Mouse (Mus musculus): Measurements from ENCODE around the gene Ctla4. TPM values are rescaled to one million over a fixed set of nuclear protein-coding genes. Genes with fewer than 3 reads are reported as not detected.

The Ctla4 gene
- polyA plus RNA-seq, 1 experiment, result not detected

DNA sequence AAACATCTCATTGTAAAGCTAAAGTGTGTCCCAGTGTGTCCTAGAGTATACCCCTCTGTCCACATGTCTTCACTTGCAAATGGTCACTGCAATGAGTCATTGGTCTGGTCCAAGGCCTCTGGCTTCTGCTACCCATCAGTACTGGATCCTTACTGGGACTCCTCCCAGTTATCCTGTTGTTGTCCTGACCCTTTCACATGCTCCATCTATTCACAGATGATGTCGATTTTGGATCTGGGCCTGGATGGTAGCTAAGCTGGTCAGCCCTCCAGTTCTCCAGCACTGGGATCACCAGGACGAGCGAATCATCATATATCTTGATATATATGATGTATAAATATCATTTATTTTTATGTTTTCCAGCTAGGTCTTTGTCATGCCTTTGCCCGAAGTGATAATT, 37.0 kb upstream of the Ctla4 start:
- Histone ChIP-seq H3K79me2 (ENCODE audit: control insufficient read depth, insufficient read depth) (no peaks in the 10 kb centered on the region), H3ac (ENCODE audit: control insufficient read depth, insufficient read length, low read depth) (no peak overlapping the region), H3K27me3 (ENCODE audit: control insufficient read depth, insufficient read depth, insufficient read length) (no peaks in the 10 kb centered on the region), H3K79me3 (ENCODE audit: low read depth) (no peaks in the 10 kb centered on the region), H3K36me3 (ENCODE audit: control insufficient read depth, insufficient read depth) (no peaks in the 10 kb centered on the region), H3K4me3 (ENCODE audit: insufficient read depth, poor library complexity, severe bottlenecking) (no peak overlapping the region)
- TF ChIP-seq CEBPB (IDR thresholded peaks at IDR 0.05; ENCODE audit: low read depth) (no peak), FOSL1 (IDR thresholded peaks at IDR 0.05; ENCODE audit: insufficient read depth, low read length, poor library complexity, severe bottlenecking) (no peak), MYOD1 (IDR thresholded peaks at IDR 0.05; ENCODE audit: control insufficient read depth, insufficient read length, low read depth) (no peak), MAX (IDR thresholded peaks at IDR 0.05) (no peak), MYOG (IDR thresholded peaks at IDR 0.05; ENCODE audit: control insufficient read depth, extremely low read depth, insufficient read length) (no peak), CTCF (IDR thresholded peaks at IDR 0.05; ENCODE audit: control insufficient read depth, insufficient read depth, insufficient read length) (no peak), USF1 (IDR thresholded peaks at IDR 0.05; ENCODE audit: low read depth) (no peak)

DNA sequence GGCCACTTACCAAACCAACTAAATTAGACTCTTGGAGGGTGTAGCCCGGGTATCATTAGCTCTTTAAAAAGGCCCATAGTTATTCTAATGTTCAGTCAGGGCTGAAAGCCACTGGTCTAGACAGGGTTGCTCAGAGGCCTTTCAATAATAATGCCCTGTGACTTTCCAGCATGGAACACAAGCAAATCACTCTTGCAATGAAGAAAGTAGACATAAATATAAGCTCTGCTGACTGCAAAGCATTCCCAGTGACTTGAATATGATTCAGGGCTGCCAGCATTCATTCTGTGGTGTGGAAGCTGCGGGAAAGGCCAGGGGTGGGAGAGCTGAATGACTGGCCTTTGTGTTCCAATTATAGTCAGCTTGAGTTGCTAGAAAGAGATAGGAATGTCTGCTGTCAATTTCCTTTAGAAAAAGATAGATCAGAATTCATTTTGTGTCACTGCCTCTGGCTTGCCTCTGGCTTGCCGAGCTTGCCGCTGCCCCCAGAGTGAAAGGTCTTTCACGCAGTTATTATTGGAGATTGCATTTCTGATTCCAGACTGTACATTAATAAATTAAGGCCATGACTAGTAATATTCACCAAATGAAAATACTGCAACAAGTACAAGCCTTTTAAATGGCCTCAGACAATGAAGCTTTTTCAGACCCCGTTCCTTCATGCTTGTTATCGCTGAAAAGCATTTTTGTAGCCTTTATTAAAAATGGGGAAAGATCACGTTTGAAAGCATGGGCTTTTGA, 35.6 kb upstream of the Ctla4 start:
- no peaks in the 10 kb centered on the region for H3K27me3 ChIP-seq (ENCODE audit: control insufficient read depth, insufficient read depth, insufficient read length)
- H3K4me3 ChIP-seq (ENCODE audit: insufficient read depth, poor library complexity, severe bottlenecking), result no peak overlapping the region
- H3K79me2 ChIP-seq (ENCODE audit: control insufficient read depth, insufficient read depth), result no peaks in the 10 kb centered on the region
- H3ac ChIP-seq (ENCODE audit: control insufficient read depth, insufficient read length, low read depth), result no peak overlapping the region
- no peak for TF ChIP-seq CTCF (IDR thresholded peaks at IDR 0.05; ENCODE audit: control insufficient read depth, insufficient read depth, insufficient read length)
- TF ChIP-seq USF1 (IDR thresholded peaks at IDR 0.05; ENCODE audit: low read depth), result no peak
- no peak for TF ChIP-seq MYOD1 (IDR thresholded peaks at IDR 0.05; ENCODE audit: control insufficient read depth, insufficient read length, low read depth)
- TF ChIP-seq CEBPB (IDR thresholded peaks at IDR 0.05; ENCODE audit: low read depth), result no peak
- H3K36me3 ChIP-seq (ENCODE audit: control insufficient read depth, insufficient read depth), result no peaks in the 10 kb centered on the region
- no peaks in the 10 kb centered on the region for H3K79me3 ChIP-seq (ENCODE audit: low read depth)

DNA sequence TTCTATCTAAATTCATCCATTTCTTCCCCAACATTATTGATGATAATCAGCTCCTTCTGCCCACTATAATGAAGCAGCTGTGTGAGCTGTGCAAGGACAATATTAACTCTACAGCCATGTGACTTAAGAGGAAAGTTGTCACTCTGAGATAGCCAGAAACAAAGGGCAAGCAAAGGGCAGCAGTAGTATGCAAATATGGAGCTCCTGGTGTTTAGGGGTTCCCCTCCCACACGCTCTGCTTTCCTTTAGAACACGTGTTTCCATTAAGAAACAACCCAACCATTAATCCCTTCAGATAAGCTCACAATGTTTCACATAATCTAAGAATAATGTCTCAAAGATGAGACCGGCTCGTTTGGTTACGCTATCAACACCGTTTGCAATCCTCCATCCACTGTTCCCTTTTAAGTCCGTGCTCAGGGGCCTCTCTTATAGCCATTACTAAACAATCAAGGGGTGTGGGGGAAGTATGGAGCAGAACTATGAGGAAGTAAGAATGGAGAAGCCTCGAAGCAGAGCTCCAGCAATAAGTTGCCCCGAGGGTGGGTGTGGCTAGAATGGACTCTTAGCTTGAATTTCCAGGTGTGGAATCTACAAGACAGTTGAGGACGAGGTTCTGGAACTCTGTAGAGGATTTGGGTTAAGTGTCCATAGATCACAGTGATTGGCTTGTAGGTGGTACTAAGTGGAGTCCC, 34.6 kb upstream of the Ctla4 start:
- no peak overlapping the region for H3K4me3 ChIP-seq (ENCODE audit: insufficient read depth, poor library complexity, severe bottlenecking)
- no peaks in the 10 kb centered on the region for H3K27me3 ChIP-seq (ENCODE audit: control insufficient read depth, insufficient read depth, insufficient read length)
- H3K79me3 ChIP-seq (ENCODE audit: low read depth), result no peaks in the 10 kb centered on the region
- TF ChIP-seq CTCF (IDR thresholded peaks at IDR 0.05; ENCODE audit: control insufficient read depth, insufficient read depth, insufficient read length) (no peak), CEBPB (IDR thresholded peaks at IDR 0.05; ENCODE audit: low read depth) (no peak), FOSL1 (IDR thresholded peaks at IDR 0.05; ENCODE audit: insufficient read depth, low read length, poor library complexity, severe bottlenecking) (no peak), USF1 (IDR thresholded peaks at IDR 0.05; ENCODE audit: low read depth) (no peak), MAX (IDR thresholded peaks at IDR 0.05) (no peak), MYOG (IDR thresholded peaks at IDR 0.05; ENCODE audit: control insufficient read depth, extremely low read depth, insufficient read length) (no peak), MYOD1 (IDR thresholded peaks at IDR 0.05; ENCODE audit: control insufficient read depth, insufficient read length, low read depth) (no peak)
- H3K36me3 ChIP-seq (ENCODE audit: control insufficient read depth, insufficient read depth), result no peaks in the 10 kb centered on the region
- no peaks in the 10 kb centered on the region for H3K79me2 ChIP-seq (ENCODE audit: control insufficient read depth, insufficient read depth)
- H3ac ChIP-seq (ENCODE audit: control insufficient read depth, insufficient read length, low read depth), result no peak overlapping the region

DNA sequence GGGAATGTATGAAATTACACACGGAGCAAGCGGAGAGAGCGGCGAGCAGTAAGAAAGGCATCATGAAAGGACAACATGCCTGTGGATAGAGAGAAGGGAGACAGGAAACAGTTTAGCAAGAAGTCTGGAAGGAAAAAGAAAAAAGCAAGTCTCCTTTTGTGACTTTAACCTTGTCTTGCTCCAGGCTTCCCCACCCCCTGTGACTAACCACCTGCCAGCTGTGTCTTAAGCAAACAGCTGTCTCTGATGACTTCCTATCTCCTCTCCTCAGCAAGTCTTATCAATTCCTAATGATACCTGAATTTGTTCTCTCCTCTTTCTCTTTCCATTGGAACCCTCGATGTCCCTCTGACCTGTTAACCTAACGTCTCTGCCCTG, 34.0 kb upstream of the Ctla4 start:
- Histone ChIP-seq H3K36me3 (ENCODE audit: control insufficient read depth, insufficient read depth) (no peaks in the 10 kb centered on the region), H3K79me2 (ENCODE audit: control insufficient read depth, insufficient read depth) (no peaks in the 10 kb centered on the region), H3ac (ENCODE audit: control insufficient read depth, insufficient read length, low read depth) (no peak overlapping the region), H3K4me3 (ENCODE audit: insufficient read depth, poor library complexity, severe bottlenecking) (no peak overlapping the region), H3K79me3 (ENCODE audit: low read depth) (no peaks in the 10 kb centered on the region), H3K27me3 (ENCODE audit: control insufficient read depth, insufficient read depth, insufficient read length) (no peaks in the 10 kb centered on the region)
- TF ChIP-seq MAX (IDR thresholded peaks at IDR 0.05) (no peak), MYOG (IDR thresholded peaks at IDR 0.05; ENCODE audit: control insufficient read depth, extremely low read depth, insufficient read length) (no peak), CTCF (IDR thresholded peaks at IDR 0.05; ENCODE audit: control insufficient read depth, insufficient read depth, insufficient read length) (no peak), FOSL1 (IDR thresholded peaks at IDR 0.05; ENCODE audit: insufficient read depth, low read length, poor library complexity, severe bottlenecking) (no peak), CEBPB (IDR thresholded peaks at IDR 0.05; ENCODE audit: low read depth) (no peak), MYOD1 (IDR thresholded peaks at IDR 0.05; ENCODE audit: control insufficient read depth, insufficient read length, low read depth) (no peak), USF1 (IDR thresholded peaks at IDR 0.05; ENCODE audit: low read depth) (no peak)

DNA sequence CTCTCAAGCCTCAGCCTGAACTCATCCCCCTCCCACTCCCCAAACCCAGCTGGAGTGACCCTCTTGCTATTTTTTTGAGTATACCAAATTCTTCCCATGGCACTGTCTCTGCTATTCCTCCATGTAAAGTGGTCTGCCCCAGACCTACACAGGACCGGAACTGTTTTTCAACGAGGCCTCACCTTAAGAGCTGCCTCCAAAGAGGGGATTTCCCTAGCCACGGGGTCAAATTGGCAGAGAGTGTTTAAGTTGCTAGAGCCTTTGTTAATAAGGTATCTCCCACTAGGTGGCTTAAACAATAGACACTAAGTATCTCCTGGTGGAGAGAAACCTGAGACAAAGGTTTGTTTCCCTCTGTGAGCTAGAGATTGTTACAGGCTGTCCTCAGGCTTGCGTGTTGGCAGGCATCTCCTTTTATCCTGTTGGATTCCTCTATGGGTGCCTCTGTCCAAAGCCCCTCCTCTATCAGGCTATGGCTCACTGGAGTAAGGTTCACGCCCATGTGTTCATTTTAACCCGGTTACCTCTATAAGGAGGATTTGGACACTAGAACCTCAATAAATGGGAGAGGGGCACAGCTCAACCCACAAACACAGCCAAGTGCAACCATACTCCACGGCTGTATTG, 33.4 kb upstream of the Ctla4 start:
- Histone ChIP-seq H3K4me3 (ENCODE audit: insufficient read depth, poor library complexity, severe bottlenecking) (no peak overlapping the region), H3K36me3 (ENCODE audit: control insufficient read depth, insufficient read depth) (no peaks in the 10 kb centered on the region)
- TF ChIP-seq MYOD1 (IDR thresholded peaks at IDR 0.05; ENCODE audit: control insufficient read depth, insufficient read length, low read depth), result no peak
- no peak for TF ChIP-seq CTCF (IDR thresholded peaks at IDR 0.05; ENCODE audit: control insufficient read depth, insufficient read depth, insufficient read length)
- no peak for TF ChIP-seq MYOG (IDR thresholded peaks at IDR 0.05; ENCODE audit: control insufficient read depth, extremely low read depth, insufficient read length)

More for the DNA sequence above, 33.4 kb upstream of the Ctla4 start:
- Histone ChIP-seq H3K27me3 (ENCODE audit: control insufficient read depth, insufficient read depth, insufficient read length) (no peaks in the 10 kb centered on the region), H3K79me2 (ENCODE audit: control insufficient read depth, insufficient read depth) (no peaks in the 10 kb centered on the region), H3ac (ENCODE audit: control insufficient read depth, insufficient read length, low read depth) (no peak overlapping the region), H3K79me3 (ENCODE audit: low read depth) (no peaks in the 10 kb centered on the region)

Measured in C2C12 (cell line).